Mouse (Mus musculus) erythroblast, embryonic 14.5 days (primary cell): ENCODE data around the gene Fcer1g.

Source experiments
- GATA1 ChIP-seq: IDR thresholded peaks from 2 replicates; pipeline ENCODE4 v1.6.1; 2012; ENCODE audit warnings: low read length, inconsistent platforms, mixed read lengths
- TAL1 ChIP-seq: IDR thresholded peaks from 3 replicates; pipeline ENCODE4 v1.6.1; 2012; ENCODE audit warnings: low read length, inconsistent platforms, mixed read lengths

GRCm38 (mm10) chr1:171280916-171281527 is 46.9 kb upstream of the Fcer1g start, which contains the start of gene Ppox:
- TF ChIP-seq TAL1 (peak; percentile 92), GATA1 (peak; percentile 96)
